Mouse (Mus musculus): ENCODE data around the gene Cox7b2. TPM values are rescaled to one million over a fixed set of nuclear protein-coding genes. Genes with fewer than 3 reads are reported as not detected.

Gene Cox7b2
- polyA plus RNA-seq, 1 experiment, result 1.9 TPM

GRCm38 (mm10) chr5:71456957-71457356 is 91.0 kb downstream of the Cox7b2 start:
- no peak for TF ChIP-seq CTCF (IDR thresholded peaks at IDR 0.05; ENCODE audit: borderline replicate concordance, insufficient read depth, low read depth, low read length)
- Histone ChIP-seq H3K27ac (ENCODE audit: insufficient read depth, low read length) (no peak overlapping the region), H3K4me3 (replicated peaks; ENCODE audit: insufficient read depth, low read depth, low read length) (no peak overlapping the region), H3K4me1 (ENCODE audit: control insufficient read depth, insufficient read depth, low read length) (no peaks in the 10 kb centered on the region), H3K27me3 (ENCODE audit: control insufficient read depth, insufficient read depth, low read length) (no peaks in the 10 kb centered on the region)
- 68% methylated on average over 3 of the region's 3 CpGs for WGBS
- no peak for DNase-seq

GRCm38 (mm10) chr5:71440174-71440573 is 107.8 kb downstream of the Cox7b2 start:
- no peak overlapping the region for H3K27ac ChIP-seq (ENCODE audit: insufficient read depth, low read length)
- WGBS, result 24% methylated on average over 6 of the region's 6 CpGs
- no peak overlapping the region for H3K4me3 ChIP-seq (replicated peaks; ENCODE audit: insufficient read depth, low read depth, low read length)
- H3K4me1 ChIP-seq (ENCODE audit: control insufficient read depth, insufficient read depth, low read length), result no peaks in the 10 kb centered on the region
- H3K27me3 ChIP-seq (ENCODE audit: control insufficient read depth, insufficient read depth, low read length), result no peaks in the 10 kb centered on the region
- TF ChIP-seq POLR2A (IDR thresholded peaks at IDR 0.05; ENCODE audit: borderline replicate concordance, insufficient read depth, low read length) (no peak), CTCF (IDR thresholded peaks at IDR 0.05; ENCODE audit: borderline replicate concordance, insufficient read depth, low read depth, low read length) (no peak)
- DNase-seq, result no peak

Other genes with a start within 250 kb of the Cox7b2 start
- gene Gabrb1, start 109.9 kb upstream of the Cox7b2 start, polyA plus RNA-seq (2012; rRNA removed), result 10.1 and 10.4 TPM in 2 replicates
- gene Gabra4, start 110.1 kb upstream of the Cox7b2 start, polyA plus RNA-seq (2012; rRNA removed), result 10.8 and 13.6 TPM in 2 replicates